Mouse (Mus musculus): Measurements from ENCODE around the gene Akr1c13. TPM values are rescaled to one million over a fixed set of nuclear protein-coding genes. Genes with fewer than 3 reads are reported as not detected.
"Not testable (repeated sequence)": the region's sequence is repeated elsewhere in the genome, so short reads cannot be mapped to it uniquely, and the experiment has no call there.

Gene Akr1c13
- 5.6 and 6.0 TPM in 2 replicates for polyA plus RNA-seq (2015; fragmentation: Nextera tagmentation; extraction: Ambion mirVana)

GRCm38 (mm10) chr13:4190904-4191303 is at the start of gene Akr1c13:
TSS of gene Akr1c13 (plus strand) at chr13:4191150.
- WGBS, result 47% methylated on average over 3 of the region's 3 CpGs
- Histone ChIP-seq H3K36me3 (no peaks in the 10 kb centered on the region), H3K9ac (no peak within 1 kb of the TSS), H3K4me3 (no peak within 1 kb of the TSS), H3K27me3 (no peaks in the 10 kb centered on the region), H3K4me2 (peak within 1 kb of the TSS; percentile 10; the same call in 1 of the 2 replicates), H3K27ac (no peak within 1 kb of the TSS), H3K4me1 (replicated peaks) (no peaks in the 10 kb centered on the region), H3K9me3 (no peaks in the 10 kb centered on the region)
- ATAC-seq (ENCODE audit: low FRiP score), result peak; percentile 49; the same call in 1 of the 2 replicates

- no peak overlapping the region for H3K4me2 ChIP-seq
- 88% methylated on average over 1 of the region's 1 CpGs for WGBS
Measured at GRCm38 (mm10) chr13:4144261-4144660, 46.7 kb upstream of the Akr1c13 start.

GRCm38 (mm10) chr13:4150518-4150917 is 40.4 kb upstream of the Akr1c13 start, which contains the start of gene Akr1c18:
TSS of gene Akr1c18 (minus strand) at chr13:4150654.
- H3K4me1 ChIP-seq (replicated peaks), result no peaks in the 10 kb centered on the region
- no peak for ATAC-seq (ENCODE audit: low FRiP score)
- WGBS, result 81% methylated on average over 5 of the region's 5 CpGs
- no peak within 1 kb of the TSS for H3K4me3 ChIP-seq
- H3K4me2 ChIP-seq, result no peak within 1 kb of the TSS
- H3K9ac ChIP-seq, result no peak within 1 kb of the TSS
- no peak within 1 kb of the TSS for H3K27ac ChIP-seq
- H3K9me3 ChIP-seq, result no peaks in the 10 kb centered on the region
- H3K27me3 ChIP-seq, result no peaks in the 10 kb centered on the region
- H3K36me3 ChIP-seq, result no peaks in the 10 kb centered on the region

More at GRCm38 (mm10) chr13:4144261-4144660, 46.7 kb upstream of the Akr1c13 start:
- Histone ChIP-seq H3K36me3 (no peaks in the 10 kb centered on the region), H3K27ac (no peak overlapping the region), H3K27me3 (no peaks in the 10 kb centered on the region), H3K4me3 (no peak overlapping the region), H3K9ac (no peak overlapping the region), H3K9me3 (no peaks in the 10 kb centered on the region), H3K4me1 (replicated peaks) (no peaks in the 10 kb centered on the region)
- no peak for ATAC-seq (ENCODE audit: low FRiP score)

GRCm38 (mm10) chr13:4152908-4153307 is 38.0 kb upstream of the Akr1c13 start:
- WGBS, result 79% methylated on average over 2 of the region's 2 CpGs
- Histone ChIP-seq H3K27me3 (no peaks in the 10 kb centered on the region), H3K4me2 (no peak overlapping the region), H3K9me3 (no peaks in the 10 kb centered on the region), H3K4me3 (no peak overlapping the region), H3K4me1 (replicated peaks) (no peaks in the 10 kb centered on the region), H3K9ac (no peak overlapping the region), H3K27ac (no peak overlapping the region), H3K36me3 (no peaks in the 10 kb centered on the region)
- ATAC-seq (ENCODE audit: low FRiP score), result no peak

GRCm38 (mm10) chr13:4153593-4153992 is 37.4 kb upstream of the Akr1c13 start:
- H3K4me3 ChIP-seq, result no peak overlapping the region
- ATAC-seq (ENCODE audit: low FRiP score), result no peak
- H3K9me3 ChIP-seq, result no peaks in the 10 kb centered on the region
- H3K4me1 ChIP-seq (replicated peaks), result no peaks in the 10 kb centered on the region
- H3K4me2 ChIP-seq, result no peak overlapping the region
- no peak overlapping the region for H3K9ac ChIP-seq
- H3K36me3 ChIP-seq, result no peaks in the 10 kb centered on the region
- 86% methylated on average over 3 of the region's 3 CpGs for WGBS
- H3K27me3 ChIP-seq, result no peaks in the 10 kb centered on the region
- H3K27ac ChIP-seq, result no peak overlapping the region

GRCm38 (mm10) chr13:4155286-4155685 is 35.7 kb upstream of the Akr1c13 start:
- 29% methylated on average over 2 of the region's 2 CpGs for WGBS
- H3K4me2 ChIP-seq, result no peak overlapping the region
- H3K4me1 ChIP-seq (replicated peaks), result no peaks in the 10 kb centered on the region

GRCm38 (mm10) chr13:4168006-4168405 is 22.9 kb upstream of the Akr1c13 start:
- H3K4me2 ChIP-seq, result no peak overlapping the region
- H3K9ac ChIP-seq, result no peak overlapping the region
- no peaks in the 10 kb centered on the region for H3K36me3 ChIP-seq
- no peaks in the 10 kb centered on the region for H3K4me1 ChIP-seq (replicated peaks)
- H3K4me3 ChIP-seq, result no peak overlapping the region
- H3K27ac ChIP-seq, result no peak overlapping the region
- WGBS, result 43% methylated on average over 1 of the region's 1 CpGs
- no peaks in the 10 kb centered on the region for H3K9me3 ChIP-seq
- ATAC-seq (ENCODE audit: low FRiP score), result no peak
- no peaks in the 10 kb centered on the region for H3K27me3 ChIP-seq

More at GRCm38 (mm10) chr13:4155286-4155685, 35.7 kb upstream of the Akr1c13 start:
- Histone ChIP-seq H3K36me3 (no peaks in the 10 kb centered on the region), H3K4me3 (no peak overlapping the region), H3K27ac (no peak overlapping the region), H3K27me3 (no peaks in the 10 kb centered on the region), H3K9me3 (no peaks in the 10 kb centered on the region), H3K9ac (no peak overlapping the region)
- no peak for ATAC-seq (ENCODE audit: low FRiP score)

- Histone ChIP-seq H3K9me3 (no peaks in the 10 kb centered on the region), H3K4me1 (replicated peaks) (no peaks in the 10 kb centered on the region), H3K27me3 (no peaks in the 10 kb centered on the region), H3K9ac (no peak overlapping the region), H3K4me3 (no peak overlapping the region), H3K27ac (no peak overlapping the region), H3K36me3 (no peaks in the 10 kb centered on the region), H3K4me2 (no peak overlapping the region)
- WGBS, result 76% methylated on average over 2 of the region's 2 CpGs
- ATAC-seq (ENCODE audit: low FRiP score), result no peak
Measured at GRCm38 (mm10) chr13:4172978-4173377, 18.0 kb upstream of the Akr1c13 start.

- 90% methylated on average over 4 of the region's 4 CpGs for WGBS
- H3K4me3 ChIP-seq; H3K4me2 ChIP-seq; H3K4me1 ChIP-seq (replicated peaks); H3K27me3 ChIP-seq; H3K9ac ChIP-seq; ATAC-seq (ENCODE audit: low FRiP score); H3K27ac ChIP-seq; H3K9me3 ChIP-seq; H3K36me3 ChIP-seq: not testable (repeated sequence)
Measured at GRCm38 (mm10) chr13:4181321-4181720, 9.6 kb upstream of the Akr1c13 start.

- no peak overlapping the region for H3K4me2 ChIP-seq
- no peak overlapping the region for H3K9ac ChIP-seq
- 61% methylated on average over 9 of the region's 9 CpGs for WGBS
- no peaks in the 10 kb centered on the region for H3K4me1 ChIP-seq (replicated peaks)
- 0 out of 2 replicates have a peak, but pooled peaks cover 8% of the 10 kb centered on the region for H3K9me3 ChIP-seq
- no peaks in the 10 kb centered on the region for H3K27me3 ChIP-seq
- H3K4me3 ChIP-seq, result no peak overlapping the region
- no peaks in the 10 kb centered on the region for H3K36me3 ChIP-seq
- H3K27ac ChIP-seq, result no peak overlapping the region
- no peak for ATAC-seq (ENCODE audit: low FRiP score)
Measured at GRCm38 (mm10) chr13:4183116-4183515, 7.8 kb upstream of the Akr1c13 start.

GRCm38 (mm10) chr13:4186641-4187411 is 4.1 kb upstream of the Akr1c13 start:
- not testable (repeated sequence) for H3K27ac ChIP-seq

GRCm38 (mm10) chr13:4188174-4188573 is 2.8 kb upstream of the Akr1c13 start:
- ATAC-seq (ENCODE audit: low FRiP score), result no peak
- Histone ChIP-seq H3K27me3 (no peaks in the 10 kb centered on the region), H3K4me3 (no peak overlapping the region), H3K4me1 (replicated peaks) (no peaks in the 10 kb centered on the region), H3K9ac (no peak overlapping the region), H3K36me3 (no peaks in the 10 kb centered on the region), H3K27ac (no peak overlapping the region), H3K9me3 (no peaks in the 10 kb centered on the region), H3K4me2 (no peak overlapping the region)
- WGBS, result 98% methylated on average over 2 of the region's 2 CpGs

More at GRCm38 (mm10) chr13:4186641-4187411, 4.1 kb upstream of the Akr1c13 start:
- WGBS, result 81% methylated on average over 7 of the region's 7 CpGs
- not testable (repeated sequence) for H3K4me1 ChIP-seq (replicated peaks); H3K36me3 ChIP-seq; H3K4me3 ChIP-seq; H3K4me2 ChIP-seq; ATAC-seq (ENCODE audit: low FRiP score); H3K9ac ChIP-seq; H3K27me3 ChIP-seq; H3K9me3 ChIP-seq

GRCm38 (mm10) chr13:4192511-4192910 is 1.6 kb downstream of the Akr1c13 start:
- H3K9ac ChIP-seq, result no peak overlapping the region
- WGBS, result 80% methylated on average over 3 of the region's 3 CpGs
- H3K27ac ChIP-seq, result no peak overlapping the region
- no peaks in the 10 kb centered on the region for H3K4me1 ChIP-seq (replicated peaks)
- H3K4me2 ChIP-seq, result no peak overlapping the region
- no peaks in the 10 kb centered on the region for H3K9me3 ChIP-seq
- H3K36me3 ChIP-seq, result no peaks in the 10 kb centered on the region
- no peaks in the 10 kb centered on the region for H3K27me3 ChIP-seq
- no peak overlapping the region for H3K4me3 ChIP-seq
- no peak for ATAC-seq (ENCODE audit: low FRiP score)
